Mouse (Mus musculus): ENCODE results near the gene Celf5.

- TF ChIP-seq GATA1 (IDR thresholded peaks at IDR 0.05; ENCODE audit: low read length): no peak
- no peak for TF ChIP-seq TAL1 (IDR thresholded peaks at IDR 0.05; ENCODE audit: low read length)
Measured at GRCm38 (mm10) chr10:81426897-81427296, 55.6 kb downstream of the Celf5 start.

Data from erythroblast, embryonic 14.5 days (primary cell).